Mouse (Mus musculus) neutrophil, adult 5-6 weeks (primary cell): ENCODE measurements around the gene Cog5. TPM values are rescaled to one million over a fixed set of nuclear protein-coding genes. Genes with fewer than 3 reads are reported as not detected.

Experiments
- ATAC-seq: fragments of 151-379, 151-347 bp; 2 replicates; pipeline ENCODE4 v1.8.0; 2017; ENCODE audit warnings: mild to moderate bottlenecking, moderate TSS enrichment; ENCODE audit not compliant: insufficient number of reproducible peaks, poor library complexity, low FRiP score, severe bottlenecking; ENCODE audit errors: extremely low read depth
- total RNA-seq: library from RNA; stranded (forward); fragments of 200-1000 nt; gene quantifications from 2 replicates; pipeline ENCODE4 v1.2.3, GENCODE M21; 2017

The Cog5 gene
- total RNA-seq, 1 experiment from 2014 or later: 63.9 TPM

- ATAC-seq: no peak
Measured at GRCm38 (mm10) chr12:31862668-31863538, 208.2 kb downstream of the Cog5 start.

- ATAC-seq: no peak
Measured at GRCm38 (mm10) chr12:31876775-31877174, 222.1 kb downstream of the Cog5 start.

- no peak for ATAC-seq
Measured at GRCm38 (mm10) chr12:31882736-31883135, 228.1 kb downstream of the Cog5 start.

GRCm38 (mm10) chr12:31884365-31884764 lies 229.7 kb downstream of the Cog5 start:
- no peak for ATAC-seq

- ATAC-seq: no peak
Measured at GRCm38 (mm10) chr12:31885084-31885483, 230.4 kb downstream of the Cog5 start.

- no peak for ATAC-seq
Measured at GRCm38 (mm10) chr12:31885844-31886606, 231.4 kb downstream of the Cog5 start.

GRCm38 (mm10) chr12:31890685-31891084 lies 236.0 kb downstream of the Cog5 start:
- no peak for ATAC-seq

- ATAC-seq: no peak
Measured at GRCm38 (mm10) chr12:31892079-31892478, 237.4 kb downstream of the Cog5 start.

GRCm38 (mm10) chr12:31892771-31893170 lies 238.1 kb downstream of the Cog5 start:
- no peak for ATAC-seq

GRCm38 (mm10) chr12:31895095-31895734 lies 240.5 kb downstream of the Cog5 start:
- no peak for ATAC-seq

GRCm38 (mm10) chr12:31895888-31896287 lies 241.2 kb downstream of the Cog5 start:
- ATAC-seq: no peak

GRCm38 (mm10) chr12:31896295-31896694 lies 241.6 kb downstream of the Cog5 start:
- ATAC-seq: no peak

- no peak for ATAC-seq
Measured at GRCm38 (mm10) chr12:31896986-31897385, 242.3 kb downstream of the Cog5 start.

- no peak for ATAC-seq
Measured at GRCm38 (mm10) chr12:31897456-31897855, 242.8 kb downstream of the Cog5 start.

- no peak for ATAC-seq
Measured at GRCm38 (mm10) chr12:31900391-31900914, 245.8 kb downstream of the Cog5 start.

GRCm38 (mm10) chr12:31905696-31906551 lies 251.3 kb downstream of the Cog5 start:
- ATAC-seq: no peak

GRCm38 (mm10) chr12:31907436-31907835 lies 252.8 kb downstream of the Cog5 start:
- ATAC-seq: no peak

GRCm38 (mm10) chr12:31912966-31913551 lies 258.4 kb downstream of the Cog5 start:
- no peak for ATAC-seq
